Mouse (Mus musculus): ENCODE results near the gene AL607142.1.

Gene AL607142.1

GRCm38 (mm10) chr4:120104599-120104998 lies 39.8 kb downstream of the AL607142.1 start:
- peak; percentile 72 to 81 for DNase-seq (ENCODE audit: low spot score in 2 of 2)

GRCm38 (mm10) chr4:120106362-120106761 lies 41.6 kb downstream of the AL607142.1 start:
- DNase-seq (ENCODE audit: low spot score in 2 of 2): no peak

- DNase-seq (ENCODE audit: low spot score in 2 of 2): no peak
Observed at GRCm38 (mm10) chr4:120107787-120108186, 43.0 kb downstream of the AL607142.1 start.

GRCm38 (mm10) chr4:120115516-120115915 lies 50.7 kb downstream of the AL607142.1 start:
- no peak for DNase-seq (ENCODE audit: low spot score in 2 of 2)

- no peak for DNase-seq (ENCODE audit: low spot score in 2 of 2)
Observed at GRCm38 (mm10) chr4:120116312-120116711, 51.5 kb downstream of the AL607142.1 start.

- peak; percentile 59 to 60 for DNase-seq (ENCODE audit: low spot score in 2 of 2)
Observed at GRCm38 (mm10) chr4:120120276-120120675, 55.5 kb downstream of the AL607142.1 start.

GRCm38 (mm10) chr4:120124656-120125055 lies 59.9 kb downstream of the AL607142.1 start:
- no peak for DNase-seq (ENCODE audit: low spot score in 2 of 2)

DNA sequence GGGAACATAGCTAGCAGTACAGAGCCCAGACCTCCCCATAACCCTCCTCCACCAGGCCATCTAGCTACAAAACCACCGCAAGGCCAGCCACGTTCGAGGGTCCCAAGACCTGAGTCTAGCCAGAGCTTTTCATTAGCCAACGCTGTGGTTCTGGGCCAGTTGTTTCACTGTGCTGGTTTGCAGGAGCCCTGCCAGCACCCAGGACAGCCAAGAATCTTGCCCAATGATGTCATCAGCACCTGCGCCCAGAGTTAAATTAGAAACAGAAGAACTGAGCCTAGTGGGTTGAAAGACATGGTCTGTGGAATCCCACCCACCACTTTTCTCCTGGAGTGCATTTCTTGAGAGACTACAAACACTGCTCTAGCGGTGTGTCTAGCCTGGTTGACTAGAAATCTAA lies 61.3 kb downstream of the AL607142.1 start:
- DNase-seq (ENCODE audit: low spot score in 2 of 2): peak; percentile 63 to 70

DNA sequence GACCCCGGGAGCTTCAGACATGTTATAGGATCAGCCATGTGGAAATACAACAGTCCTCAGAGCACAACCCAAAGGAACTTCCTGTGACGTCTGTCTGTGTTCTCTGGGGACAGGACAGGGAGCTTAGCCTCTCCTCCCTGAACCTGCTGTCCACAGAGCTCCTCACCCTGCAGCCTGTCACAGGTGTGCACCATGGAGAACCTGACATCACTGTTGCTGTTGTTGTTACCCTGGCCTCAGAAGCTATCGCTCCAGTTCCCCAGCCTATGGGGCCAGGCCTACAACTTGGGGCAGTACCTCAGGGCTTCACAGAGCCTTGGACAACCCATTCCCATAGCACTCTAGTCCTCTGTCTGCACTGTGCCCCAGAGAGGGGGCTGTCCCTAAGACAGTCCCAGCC lies 62.5 kb downstream of the AL607142.1 start:
- no peak for DNase-seq (ENCODE audit: low spot score in 2 of 2)

- peak; percentile 46 to 52 for DNase-seq (ENCODE audit: low spot score in 2 of 2)
Observed at GRCm38 (mm10) chr4:120128033-120128432, 63.2 kb downstream of the AL607142.1 start.

DNA sequence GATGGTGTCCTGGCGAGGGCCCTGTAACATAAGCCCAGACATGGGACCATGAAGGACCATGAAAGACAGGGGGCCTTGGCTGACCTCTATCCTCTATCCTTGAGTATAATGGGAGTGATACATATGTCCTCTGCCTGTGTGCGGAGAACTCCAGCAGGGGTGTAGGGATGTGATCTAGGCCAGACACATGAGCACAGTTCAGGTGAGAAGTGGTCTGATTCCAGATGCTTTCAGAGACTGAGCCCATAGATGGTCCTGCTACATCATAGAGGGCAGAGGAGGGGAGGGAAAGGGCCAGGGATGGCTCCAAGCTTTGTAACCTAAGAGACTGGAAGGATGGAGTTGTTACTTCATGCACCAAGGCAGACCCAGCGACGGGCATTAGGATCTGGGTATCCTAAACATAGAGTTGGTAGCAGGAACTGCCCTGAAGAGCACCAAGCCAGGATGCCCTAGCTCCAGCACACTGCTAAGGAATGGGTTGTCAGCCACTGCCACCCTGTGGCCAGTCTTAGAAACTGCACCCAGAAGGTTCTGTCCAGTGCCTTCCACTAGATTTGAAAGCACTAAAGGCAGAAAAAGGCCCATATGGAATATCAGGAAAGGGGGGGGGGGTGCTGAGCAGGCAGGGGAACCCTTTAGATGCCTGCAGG lies 64.6 kb downstream of the AL607142.1 start:
- DNase-seq (ENCODE audit: low spot score in 2 of 2): peak; percentile 61 to 62

- no peak for DNase-seq (ENCODE audit: low spot score in 2 of 2)
Observed at GRCm38 (mm10) chr4:120130926-120131325, 66.1 kb downstream of the AL607142.1 start.

DNA sequence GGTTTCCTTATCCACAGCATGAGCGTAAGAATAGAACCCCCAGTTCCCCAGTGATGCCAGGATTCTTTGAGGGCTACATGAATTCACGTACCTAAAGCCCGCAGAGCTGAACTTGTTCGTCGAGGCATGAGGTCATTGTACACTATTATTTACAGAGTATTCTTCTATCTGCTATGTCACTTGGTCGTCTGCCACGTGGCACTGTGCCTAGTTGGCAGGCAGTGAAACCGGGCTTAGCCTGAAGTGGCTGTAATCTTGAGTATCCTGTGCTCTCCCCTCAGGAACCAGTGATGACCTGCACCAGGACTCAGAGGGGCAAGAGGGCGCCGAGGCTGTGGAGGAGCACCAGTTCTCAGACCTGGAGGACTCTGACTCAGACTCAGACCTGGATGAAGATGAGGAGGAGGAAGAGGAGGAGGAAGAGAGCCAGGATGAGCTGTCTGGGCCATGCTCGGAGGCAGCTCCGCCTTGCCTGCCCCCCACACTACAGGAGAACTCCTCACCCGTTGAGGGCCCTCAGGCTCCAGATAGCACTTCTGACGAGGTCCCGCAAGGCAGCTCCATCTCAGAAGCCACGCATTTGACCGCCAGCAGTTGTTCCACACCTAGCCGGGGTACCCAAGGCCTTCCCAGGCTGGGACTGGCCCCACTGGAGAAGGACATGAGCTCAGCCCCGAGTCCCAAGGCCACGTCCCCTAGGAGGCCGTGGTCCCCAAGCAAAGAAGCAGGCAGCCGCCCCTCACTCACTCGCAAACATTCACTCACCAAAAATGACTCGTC lies 66.8 kb downstream of the AL607142.1 start:
- no peak for DNase-seq (ENCODE audit: low spot score in 2 of 2)

- DNase-seq (ENCODE audit: low spot score in 2 of 2): no peak
Observed at GRCm38 (mm10) chr4:120134223-120134622, 69.4 kb downstream of the AL607142.1 start.

GRCm38 (mm10) chr4:120141810-120142209 lies 77.0 kb downstream of the AL607142.1 start:
- DNase-seq (ENCODE audit: low spot score in 2 of 2): no peak

- no peak for DNase-seq (ENCODE audit: low spot score in 2 of 2)
Observed at GRCm38 (mm10) chr4:120142905-120143304, 78.1 kb downstream of the AL607142.1 start.
